Mouse (Mus musculus) c-Kit-positive CD71-negative TER-119-negative erythroid progenitor cells, embryonic 14.5 days (primary cell): ENCODE results near the gene Dlg1.
A peak's percentile ranks its signal among the peaks of the same experiment; 100 is the strongest.

Experiments used
- DNase-seq: peaks from one replicate; pipeline ENCODE4 v3.0.0-alpha.2; 2013; ENCODE audit warnings: low read depth

Dlg1 gene

DNA sequence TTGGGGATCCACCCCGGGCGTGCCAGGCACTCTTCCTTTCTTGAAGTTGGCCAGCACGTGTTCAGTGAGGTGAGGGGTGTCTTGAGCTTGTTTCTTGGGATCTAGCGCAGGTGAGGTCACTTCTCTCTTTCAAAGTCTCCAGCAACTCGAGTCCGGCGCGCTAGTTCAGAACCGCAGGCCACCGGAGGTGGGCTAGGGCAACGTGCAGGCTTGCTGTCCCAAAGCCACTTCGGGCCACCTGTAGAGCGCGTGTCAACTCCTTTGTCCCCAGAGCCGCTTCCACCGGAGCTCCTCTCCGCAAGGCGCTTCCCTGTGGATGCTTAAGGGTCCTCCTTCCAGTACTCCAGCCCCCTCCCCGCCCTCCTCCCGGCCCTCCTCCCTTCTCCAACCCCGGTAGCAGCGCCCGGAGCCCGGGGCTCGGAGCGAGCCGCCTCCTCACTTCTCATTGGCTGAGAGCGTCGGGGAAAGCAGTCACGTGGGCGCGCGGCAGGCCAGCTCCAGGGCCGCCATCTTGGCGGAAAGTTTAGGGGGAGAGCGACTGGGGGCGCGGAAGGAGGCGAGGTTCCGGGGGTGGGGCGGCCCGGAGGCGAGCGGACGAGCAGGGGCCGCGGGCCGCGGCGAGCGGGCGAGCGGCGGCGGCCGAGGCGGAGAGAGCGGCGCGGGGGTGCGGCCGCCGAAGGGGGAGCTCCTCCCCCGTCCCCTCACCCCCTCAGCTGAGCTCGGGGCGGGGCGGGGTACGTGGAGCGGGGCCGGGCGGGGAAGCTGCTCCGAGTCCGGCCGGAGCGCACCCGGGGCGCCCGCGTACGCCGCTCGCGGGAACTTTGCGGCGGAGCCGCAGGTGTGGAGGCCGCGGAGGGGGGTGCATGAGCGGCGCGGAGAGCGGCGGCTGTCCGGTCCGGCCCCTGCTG, at the start of gene Dlg1:
Gene Dlg1 (plus strand): TSS at position 65 of the 908 bp plus-strand sequence.
- DNase-seq: peak; percentile 73

DNA sequence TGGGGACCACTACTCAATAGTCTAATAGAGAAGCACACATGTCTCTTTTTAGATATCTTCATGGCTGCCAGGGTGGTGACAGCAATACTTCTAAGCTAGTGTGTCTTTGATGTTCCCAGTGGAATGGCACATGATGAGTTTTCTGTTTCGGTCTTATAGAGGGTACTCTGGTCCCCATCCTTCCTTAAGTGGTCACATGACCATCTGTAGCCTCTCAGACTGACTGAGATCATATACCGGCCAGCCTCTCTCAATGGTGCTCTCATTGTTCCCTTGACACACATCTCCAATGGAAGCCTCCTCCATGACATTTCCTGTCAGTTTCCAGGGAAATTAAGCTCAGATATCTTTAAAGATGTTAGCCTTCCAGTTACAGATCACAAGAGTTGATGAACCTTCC, 46.9 kb upstream of the Dlg1 start:
- DNase-seq: no peak

DNA sequence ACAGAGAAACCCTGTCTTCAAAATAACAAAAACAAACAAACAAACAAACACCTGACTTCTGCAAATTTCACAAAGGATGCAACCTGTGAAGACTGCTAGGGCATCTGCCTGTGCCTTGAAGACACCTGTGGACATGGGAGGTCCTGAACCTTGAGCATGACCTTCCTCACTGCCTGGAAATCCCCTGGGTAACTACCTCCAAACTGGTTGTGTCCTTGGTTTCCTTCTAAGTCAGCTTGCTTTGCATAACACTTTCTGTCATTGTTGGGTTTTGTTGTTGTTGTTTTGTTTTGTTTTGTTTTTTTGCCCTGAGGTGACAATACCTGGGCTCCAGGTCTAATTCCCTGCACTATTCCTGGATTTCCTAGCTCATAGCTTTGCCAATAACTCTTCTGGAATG, 46.1 kb upstream of the Dlg1 start:
- DNase-seq: no peak

DNA sequence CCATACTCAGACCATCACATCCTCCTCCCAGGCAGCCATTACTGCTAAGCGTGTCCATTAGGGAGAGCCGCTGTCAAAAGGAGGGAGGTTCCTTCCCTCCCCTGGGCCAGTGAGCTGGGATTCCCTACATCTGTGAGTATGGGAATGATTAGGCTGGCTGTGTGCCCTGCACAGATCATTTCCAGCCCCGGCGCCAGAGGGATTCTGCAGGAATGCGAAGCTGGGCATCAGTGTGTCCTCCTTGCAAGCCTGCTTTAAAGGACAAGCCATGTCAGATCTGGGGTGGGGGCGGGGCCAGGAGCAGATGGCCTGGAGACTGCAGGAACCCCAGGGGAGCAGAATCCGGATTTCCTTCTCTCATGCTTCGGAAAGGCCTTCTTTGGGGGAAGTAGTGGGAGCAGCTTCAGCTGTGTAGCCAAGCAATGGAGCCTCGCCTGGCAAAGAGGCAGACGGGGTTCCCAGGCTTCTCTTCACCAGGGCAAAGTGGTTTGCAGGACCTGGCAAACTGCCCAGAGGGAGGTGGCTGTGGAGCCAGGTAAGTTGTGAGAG, 45.3 kb upstream of the Dlg1 start:
- no peak for DNase-seq

DNA sequence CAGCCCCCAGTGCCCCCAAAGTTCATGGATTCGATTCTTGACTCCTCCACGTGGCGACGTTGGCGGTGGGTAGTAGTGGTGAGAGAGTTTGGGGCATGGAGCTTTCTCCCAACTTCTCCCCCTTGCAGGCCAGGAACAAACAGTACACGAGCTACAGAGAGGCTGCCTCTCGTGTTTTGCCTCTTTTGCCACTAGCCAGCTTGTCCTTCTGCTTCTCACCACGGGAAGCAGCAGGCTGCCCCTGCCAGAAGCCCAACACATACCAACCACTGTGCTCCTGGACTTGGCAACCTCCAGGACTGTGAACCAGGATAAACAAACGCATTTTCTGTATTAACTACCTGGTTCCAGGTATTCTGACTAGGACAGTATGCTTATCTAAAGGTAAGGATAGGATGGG, 44.6 kb upstream of the Dlg1 start:
- no peak for DNase-seq

DNA sequence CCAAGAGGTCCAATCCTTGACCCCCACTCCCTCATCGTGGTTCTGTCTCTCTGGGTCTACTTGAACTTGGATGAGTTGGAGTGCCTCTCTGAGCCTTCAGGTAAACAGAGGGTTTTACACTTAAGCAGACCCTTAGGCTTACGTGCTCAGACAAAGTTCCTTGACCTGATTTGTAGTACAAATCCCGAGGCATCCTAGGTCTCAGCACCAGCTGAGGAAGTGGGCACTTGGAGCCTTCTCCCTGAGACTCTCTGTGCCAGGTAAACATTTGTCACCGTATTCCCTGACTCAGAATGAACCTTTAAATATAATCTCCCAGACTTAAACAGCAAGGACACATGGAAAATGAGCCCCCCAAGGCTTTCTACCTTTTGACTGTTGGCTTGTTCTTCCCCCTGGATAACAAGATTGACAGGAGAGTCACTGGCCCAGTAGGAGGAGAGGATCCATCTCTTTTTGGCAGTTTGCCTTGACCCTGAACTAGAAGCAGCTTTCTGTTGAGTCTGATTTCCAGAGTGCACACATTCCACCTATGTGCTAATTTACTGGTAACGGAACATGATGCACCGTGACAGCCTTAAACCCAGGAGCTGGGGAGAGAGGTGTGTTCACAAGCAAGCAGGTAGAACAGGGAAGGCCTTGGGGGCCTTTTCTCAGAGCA, 43.4 kb upstream of the Dlg1 start:
- no peak for DNase-seq

DNA sequence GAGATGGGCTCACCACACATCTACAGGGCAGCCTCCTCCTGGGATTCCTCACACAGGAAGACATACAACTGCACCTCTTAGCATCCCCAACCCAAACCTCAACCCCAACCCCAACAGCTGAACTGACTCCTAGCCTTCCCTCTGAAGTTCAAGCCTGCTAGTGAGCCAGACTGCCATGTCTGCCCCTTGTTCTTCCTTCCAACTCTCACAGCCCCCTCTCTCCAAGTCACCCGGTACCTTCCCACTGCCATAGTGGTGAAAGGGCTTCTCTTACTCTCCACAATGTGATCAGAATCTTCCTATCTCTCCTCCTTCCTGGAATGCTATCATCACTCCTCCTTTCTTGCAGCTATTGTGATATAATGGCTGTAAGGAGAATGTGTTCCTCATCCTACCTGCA, 40.9 kb upstream of the Dlg1 start:
- no peak for DNase-seq

DNA sequence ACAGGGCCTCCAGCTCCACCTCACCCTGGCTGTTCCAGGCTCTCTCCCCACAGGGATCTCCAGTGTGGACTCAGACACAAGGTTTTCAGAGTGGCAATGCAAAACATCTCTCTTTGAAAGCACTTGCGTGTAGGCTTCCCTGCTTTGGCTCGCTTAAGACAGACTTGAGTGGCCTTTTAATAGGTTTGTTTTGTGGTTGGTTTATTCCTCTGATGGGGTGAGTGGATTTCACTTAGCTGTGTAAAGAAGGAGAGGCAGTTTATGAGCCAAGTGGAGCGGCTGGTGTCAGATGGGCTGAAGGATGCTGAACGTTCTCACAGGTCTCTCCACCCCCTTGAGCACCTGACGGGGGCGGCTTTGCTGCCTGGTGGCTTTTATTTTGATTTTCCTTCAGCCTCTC, 40.1 kb upstream of the Dlg1 start:
- no peak for DNase-seq

DNA sequence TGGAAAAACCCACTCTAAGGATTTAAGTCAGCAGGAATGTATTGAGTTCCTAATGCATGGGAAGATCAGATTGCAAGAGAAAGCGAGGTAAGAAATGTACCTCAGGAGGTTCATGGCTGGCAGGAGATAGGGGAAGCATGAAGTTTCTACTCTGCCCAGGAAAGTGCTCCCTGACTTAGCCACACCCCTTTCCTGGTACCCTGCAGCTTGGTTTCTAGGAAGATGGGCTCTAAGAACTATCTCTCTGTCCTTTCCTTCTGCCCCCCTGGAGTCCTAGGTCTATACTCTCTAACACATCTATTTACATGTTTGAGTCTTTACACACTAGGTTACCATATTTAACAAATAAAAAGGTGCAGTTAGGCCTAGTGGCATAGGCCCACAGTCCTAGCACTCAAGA, 38.5 kb upstream of the Dlg1 start:
- DNase-seq: peak; percentile 6

DNA sequence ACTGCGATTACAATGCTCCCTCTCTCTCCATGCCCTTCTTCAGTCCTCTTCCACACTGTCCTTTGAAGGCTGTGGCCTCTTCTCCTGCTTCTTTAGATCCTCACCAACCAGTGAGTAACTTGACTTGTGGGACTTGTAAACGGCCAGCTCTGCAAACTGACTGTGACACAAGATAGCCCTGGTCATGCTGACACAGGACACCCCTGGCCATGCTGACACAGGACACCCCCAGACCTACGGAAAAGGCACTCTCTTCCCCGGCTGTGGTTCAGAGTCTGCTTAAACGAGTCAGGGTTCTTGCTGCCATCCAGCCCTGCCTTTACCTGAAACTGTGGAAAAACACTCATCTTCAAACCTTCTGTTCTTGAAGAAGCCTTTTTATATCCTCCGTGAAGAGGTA, 36.9 kb upstream of the Dlg1 start:
- no peak for DNase-seq

DNA sequence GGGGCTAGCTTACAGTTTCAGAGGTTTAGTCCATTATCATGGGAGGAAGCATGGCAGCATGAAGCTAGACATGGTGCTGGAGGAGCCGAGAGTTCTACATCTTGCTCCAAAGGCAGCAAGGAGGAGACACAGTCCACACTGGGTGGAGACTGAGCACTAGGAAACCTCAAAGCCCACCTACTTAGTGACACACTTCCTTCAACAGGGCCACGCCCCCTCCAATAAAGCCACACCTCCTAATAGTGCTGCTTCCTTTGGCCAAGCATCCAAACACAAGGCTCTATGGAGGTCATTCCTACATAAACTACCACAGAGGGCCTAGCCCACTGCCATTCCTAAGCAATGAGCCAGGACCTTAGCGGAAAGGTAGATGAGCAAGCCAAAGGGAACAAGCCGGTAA, 32.9 kb upstream of the Dlg1 start:
- DNase-seq: no peak

DNA sequence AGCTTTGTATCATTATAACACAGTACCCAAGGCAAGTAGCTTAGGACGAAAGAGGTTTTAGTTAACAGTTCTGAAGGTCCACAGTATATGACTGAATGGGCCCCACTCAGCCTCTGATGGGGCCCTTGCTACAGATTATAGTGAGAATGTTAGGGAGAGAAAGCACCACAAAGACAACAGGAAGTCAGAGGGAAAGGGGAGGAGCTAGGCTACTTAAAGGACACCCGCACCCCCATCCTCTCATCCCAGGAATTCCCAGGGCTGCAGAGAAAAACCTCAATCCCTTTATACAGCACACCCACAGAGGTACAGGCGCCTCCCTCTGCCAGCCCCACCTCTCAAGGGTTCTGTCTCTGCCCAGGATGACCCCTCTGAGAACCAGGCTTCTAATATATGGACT, 32.2 kb upstream of the Dlg1 start:
- DNase-seq: no peak

DNA sequence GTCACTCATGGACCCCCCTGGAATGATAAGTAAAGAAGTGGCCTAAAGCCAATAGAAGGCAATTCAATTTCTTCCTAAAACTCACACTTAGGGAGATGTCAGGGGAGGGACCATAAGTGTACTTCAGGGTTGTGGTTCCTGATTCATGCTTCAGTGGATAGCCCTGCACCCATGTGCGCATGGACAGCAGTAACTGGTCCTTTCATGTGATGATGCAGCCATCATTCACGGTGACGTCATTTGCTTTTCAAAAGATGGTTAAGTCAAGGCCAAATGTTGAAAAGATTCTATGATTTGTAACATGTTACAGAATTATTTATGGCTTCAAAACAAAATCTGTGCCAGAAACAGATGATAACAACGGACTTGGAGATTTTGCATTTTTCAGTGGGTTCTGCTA, 28.9 kb upstream of the Dlg1 start:
- DNase-seq: no peak

DNA sequence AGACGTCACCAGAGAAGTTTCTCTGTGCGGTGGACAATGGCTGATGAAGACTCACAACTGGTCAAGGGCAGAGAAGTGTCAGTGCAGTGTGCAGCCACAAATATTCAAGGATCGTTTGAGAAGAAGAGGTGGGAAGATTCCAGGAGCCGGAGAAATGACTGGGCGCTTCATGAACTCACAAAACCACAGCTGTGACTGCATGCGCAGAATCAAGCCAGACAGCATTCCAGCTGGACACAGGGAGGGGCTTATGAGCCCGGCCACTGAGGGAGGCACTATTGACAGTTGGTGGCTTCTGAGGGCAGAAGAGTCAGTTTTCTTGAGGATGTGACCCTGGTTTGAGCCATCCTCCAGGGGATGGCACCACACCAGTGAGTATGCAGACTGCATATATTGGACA, 24.9 kb upstream of the Dlg1 start:
- no peak for DNase-seq

DNA sequence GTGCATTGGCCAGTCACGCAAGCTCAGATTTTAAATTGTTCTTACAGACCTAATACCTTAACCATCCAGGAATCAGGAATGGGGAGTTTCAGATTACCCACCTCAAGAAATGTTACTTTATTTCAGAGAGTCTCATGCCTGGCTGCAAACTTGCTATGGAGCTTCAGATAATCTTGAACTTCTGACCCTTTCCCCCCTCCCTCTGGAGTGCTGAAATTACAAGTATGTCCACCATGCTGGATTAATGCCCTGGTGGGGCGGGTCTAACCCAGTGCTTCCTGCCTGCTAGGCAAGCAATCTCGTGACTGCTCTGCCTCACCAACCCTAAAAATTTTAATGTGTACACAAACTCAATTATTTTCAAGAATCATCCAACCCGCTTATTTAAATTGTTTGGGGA, 23.3 kb upstream of the Dlg1 start:
- no peak for DNase-seq

DNA sequence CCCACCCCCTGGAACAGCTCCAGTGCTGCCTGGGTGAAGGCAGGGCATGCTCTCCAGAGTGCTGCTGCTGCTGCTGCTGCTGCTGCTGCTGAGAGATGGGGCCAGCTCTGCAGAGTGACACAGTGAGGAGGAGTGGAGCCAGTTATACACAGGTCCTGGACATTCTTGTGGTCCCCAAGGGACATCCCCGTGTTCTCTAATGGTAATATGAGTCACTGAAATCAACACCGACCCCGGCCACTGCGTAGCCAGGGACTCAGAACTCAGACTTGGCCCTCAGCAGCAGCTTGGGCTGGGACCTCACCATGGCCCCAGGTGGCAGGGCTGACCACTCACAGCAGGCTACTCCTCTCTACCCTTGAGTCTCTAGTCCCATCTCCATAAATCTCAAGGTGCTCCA, 21.5 kb upstream of the Dlg1 start:
- DNase-seq: no peak

DNA sequence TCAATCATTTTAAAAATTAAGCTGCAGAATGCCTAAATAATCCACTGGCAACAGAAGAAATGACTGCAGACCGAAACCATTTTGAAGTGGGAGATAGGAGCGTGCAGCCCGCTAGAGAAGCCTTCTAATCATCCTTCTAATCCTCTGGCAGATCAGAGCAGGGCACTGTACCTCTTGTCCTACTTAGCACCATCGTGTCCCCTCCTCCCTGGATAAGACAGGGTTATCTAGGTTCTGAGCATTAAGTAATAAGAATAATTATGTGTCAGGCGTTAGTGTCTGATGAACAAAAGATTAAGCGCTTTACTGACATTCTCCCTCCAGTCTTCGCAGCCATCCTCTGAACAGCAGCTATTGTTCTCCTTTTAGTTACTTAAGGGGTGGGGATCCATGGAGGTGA, 16.0 kb upstream of the Dlg1 start:
- DNase-seq: no peak

DNA sequence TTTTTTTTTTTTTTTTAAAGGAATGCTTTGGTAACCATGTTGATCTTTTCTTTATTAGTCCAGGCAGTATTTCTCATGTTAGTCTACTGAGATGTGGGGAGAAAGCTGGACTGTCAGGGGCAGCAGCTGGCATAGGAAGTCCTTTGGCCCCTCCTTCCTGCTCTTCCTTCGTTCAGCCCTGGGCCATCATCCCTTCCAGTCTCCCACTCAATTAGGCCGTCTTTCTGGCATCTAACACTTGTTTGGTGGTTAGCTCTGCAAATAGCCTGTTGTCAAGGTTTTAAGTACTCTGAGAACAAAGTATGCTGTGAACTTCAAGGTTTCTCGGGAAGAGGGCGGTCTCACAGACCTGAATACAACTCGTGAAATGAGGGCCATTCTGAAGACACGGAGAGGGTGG, 12.5 kb upstream of the Dlg1 start:
- no peak for DNase-seq

DNA sequence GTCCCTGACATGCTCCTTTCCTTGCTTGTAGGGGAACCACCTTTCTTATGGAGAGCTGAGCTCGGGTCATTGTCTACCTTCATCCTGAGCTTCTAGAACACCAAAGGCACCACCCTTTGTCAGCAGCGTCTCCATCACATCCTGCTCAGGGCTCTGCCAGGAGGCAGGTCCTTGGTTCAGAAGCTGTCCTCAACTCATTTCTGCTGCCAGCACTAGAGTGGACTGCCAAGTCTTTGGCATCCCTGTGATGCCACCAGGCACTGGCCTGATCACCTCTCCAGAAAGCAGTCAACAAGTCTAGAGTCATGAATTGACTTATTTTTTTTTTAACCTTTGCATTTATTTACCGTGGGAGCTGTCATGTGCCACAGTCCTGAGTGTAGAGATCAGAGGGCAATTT, 11.7 kb upstream of the Dlg1 start:
- no peak for DNase-seq

DNA sequence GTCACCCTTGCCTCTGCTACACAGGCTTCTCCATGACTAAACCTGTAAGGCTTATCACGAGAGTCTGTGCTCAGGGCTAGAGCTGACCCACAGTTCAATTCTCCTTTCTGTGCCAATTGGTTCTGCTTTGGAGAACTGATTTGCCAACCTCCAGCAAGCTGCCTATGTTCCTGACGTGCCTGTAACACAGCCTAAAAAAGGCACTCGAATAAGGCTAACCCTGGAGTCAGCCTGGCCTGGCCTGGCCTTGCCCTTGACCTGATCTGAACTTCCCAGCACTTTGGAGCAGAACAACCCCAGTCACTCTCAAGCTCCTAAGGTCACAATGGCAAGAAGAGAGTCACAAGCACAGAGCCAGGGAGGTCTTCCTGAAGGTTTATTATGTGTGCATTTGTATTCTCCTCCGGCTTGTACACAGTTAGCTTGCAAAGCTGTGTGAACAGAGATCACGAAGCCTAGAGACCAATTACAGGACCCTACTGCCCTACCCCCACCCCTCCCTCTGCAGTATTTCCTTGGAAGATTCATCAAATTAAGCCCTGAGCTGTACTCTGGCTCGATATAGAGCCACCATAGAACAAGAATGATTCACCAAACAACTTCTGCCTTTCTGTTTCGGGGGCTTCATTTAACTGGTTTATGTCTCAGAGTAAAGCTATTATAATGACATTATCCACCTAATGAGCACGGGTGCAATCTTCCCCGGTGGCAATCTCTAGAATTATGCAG, 11.0 kb upstream of the Dlg1 start:
- no peak for DNase-seq

DNA sequence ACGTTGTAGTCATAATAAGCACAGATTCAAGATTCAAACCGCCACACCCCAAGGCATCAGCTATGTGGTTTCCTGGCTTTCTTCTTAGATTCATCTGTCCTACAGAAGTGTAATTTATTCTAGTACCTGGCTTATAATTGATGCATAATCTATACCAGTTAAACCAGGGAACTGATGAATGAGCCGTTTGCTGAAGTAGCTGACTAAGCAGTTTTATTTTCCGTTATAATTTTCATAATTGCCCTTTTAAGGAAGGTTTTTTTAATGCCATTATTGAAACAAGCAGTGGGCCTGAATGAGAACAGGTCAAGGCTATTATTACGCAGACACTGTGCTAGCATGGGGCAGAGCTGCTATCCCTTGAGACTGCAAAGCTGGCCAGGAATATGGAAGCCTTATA, 9.6 kb upstream of the Dlg1 start:
- DNase-seq: no peak

DNA sequence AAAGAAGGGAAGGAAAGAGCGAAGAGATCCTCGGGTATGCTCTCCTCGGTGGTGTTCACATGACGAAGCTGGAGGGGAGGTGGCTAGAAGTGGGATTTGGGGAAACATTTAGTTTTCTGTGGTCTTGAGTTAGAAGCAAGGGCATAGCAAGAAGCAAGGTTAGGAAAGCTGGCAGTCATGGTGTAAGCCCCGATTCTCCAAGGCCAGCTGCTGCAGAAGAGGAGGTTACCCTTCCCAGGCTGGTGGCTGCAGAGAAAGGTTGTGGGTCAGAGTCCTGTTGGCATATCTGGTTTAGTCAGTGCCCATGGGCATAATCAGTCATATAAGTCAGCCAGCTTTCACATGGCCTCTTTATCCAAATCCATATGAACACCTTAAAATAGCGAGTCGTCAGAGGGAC, 9.2 kb upstream of the Dlg1 start:
- DNase-seq: no peak

DNA sequence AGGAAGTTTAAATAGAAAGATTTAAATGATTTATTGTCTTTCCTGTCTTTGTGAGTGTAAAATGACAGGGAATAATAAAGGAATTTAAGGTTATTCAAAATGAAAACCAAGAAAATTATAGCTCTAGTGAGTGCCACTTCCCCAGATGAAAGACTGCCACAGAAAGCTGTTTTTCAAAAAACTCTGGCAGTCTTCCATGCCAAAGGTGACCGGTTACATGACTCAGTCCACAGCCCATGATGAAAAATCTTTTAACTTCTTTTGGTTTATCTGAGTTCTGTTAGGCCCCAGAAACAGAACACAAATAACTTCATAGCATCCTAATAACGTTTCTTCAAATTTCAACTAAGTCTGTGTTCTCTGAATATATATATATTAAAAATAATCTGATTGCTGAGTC, 7.7 kb upstream of the Dlg1 start:
- no peak for DNase-seq
